Mouse (Mus musculus): ENCODE measurements around the gene Tmem150a. TPM values are rescaled to one million over a fixed set of nuclear protein-coding genes. Genes with fewer than 3 reads are reported as not detected.
A peak's percentile ranks its signal among the peaks of the same experiment; 100 is the strongest.

The Tmem150a gene
- polyA plus RNA-seq, 1 experiment from 2014 or later: 13.8 TPM

DNA sequence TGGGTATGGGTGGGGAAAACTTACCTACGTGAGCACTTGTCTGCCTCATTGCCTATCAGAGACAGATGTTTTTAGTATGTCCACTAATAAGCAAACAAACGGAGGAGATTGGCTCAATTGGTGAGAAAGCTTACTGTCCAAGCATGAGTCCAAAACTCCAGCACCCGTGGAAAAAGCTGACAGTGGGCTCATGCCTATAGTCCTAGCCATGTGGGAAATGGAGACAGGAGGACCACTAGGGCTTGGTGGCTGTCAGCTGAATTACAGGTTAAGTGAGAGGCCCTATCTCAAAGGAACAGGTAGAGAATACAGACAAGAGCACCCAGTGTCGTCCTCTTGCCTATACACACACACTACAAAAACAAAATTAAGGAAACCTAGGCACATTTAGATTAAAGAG lies 9.0 kb upstream of the Tmem150a start:
- Histone ChIP-seq H3K4me3 (ENCODE audit: low read length) (no peak overlapping the region), H3K9me3 (replicated peaks; ENCODE audit: control insufficient read depth, low read length) (no peaks in the 10 kb centered on the region), H3K9ac (ENCODE audit: low read length) (no peak overlapping the region), H3K4me1 (ENCODE audit: control insufficient read depth, insufficient read depth, low read length) (peaks cover 27% of the 10 kb centered on the region), H3K27ac (ENCODE audit: low read length) (no peak overlapping the region), H3K27me3 (ENCODE audit: control insufficient read depth, insufficient read depth, low read length) (no peaks in the 10 kb centered on the region), H3K4me2 (ENCODE audit: low read depth, low read length) (no peak overlapping the region), H3K36me3 (ENCODE audit: control insufficient read depth, insufficient read depth) (peaks cover 10% of the 10 kb centered on the region)
- WGBS: 84% methylated on average over 4 of the region's 4 CpGs
- no peak for ATAC-seq (replicated peaks; ENCODE audit: extremely low read depth, insufficient read depth, low FRiP score)

DNA sequence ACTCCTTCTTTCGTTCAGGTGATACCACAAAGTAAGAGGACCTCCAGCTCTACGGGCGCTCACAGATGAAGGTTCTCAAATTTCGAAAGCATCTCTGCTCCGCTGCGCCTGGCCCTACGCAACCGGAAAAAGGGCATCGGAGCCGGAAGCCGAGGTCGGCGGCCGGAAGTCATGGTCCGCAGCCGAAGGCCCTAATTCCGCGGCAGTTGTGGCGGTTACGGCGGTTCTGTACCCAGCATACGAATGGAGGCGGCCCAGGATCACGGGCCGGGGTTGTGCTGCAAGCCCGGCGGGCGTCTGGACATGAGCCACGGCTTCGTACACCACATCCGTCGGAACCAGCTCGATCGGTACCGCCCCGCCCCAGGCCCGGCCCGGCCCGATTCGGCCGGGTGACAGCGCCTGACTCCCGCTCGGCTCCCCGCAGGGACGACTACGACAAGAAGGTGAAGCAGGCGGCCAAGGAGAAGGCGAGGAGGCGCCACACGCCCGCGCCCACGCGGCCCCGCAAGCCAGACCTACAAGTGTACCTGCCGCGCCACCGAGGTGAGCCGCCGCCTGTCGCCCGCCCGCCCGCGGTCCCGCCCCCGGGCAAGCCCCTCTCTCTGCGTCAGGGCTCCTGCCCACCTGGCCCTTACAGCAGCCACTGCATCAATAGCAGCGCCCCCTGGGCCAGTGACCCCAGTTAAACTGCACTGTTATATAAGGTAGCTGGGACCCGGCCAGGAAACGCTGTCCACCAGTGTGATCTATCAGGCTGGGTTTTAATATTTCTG lies 7.9 kb upstream of the Tmem150a start, which contains the start of gene 0610030E20Rik:
Gene 0610030E20Rik (plus strand): TSS at position 152 of the 776 bp plus-strand sequence.
- peak; percentile 69 for ATAC-seq (replicated peaks; ENCODE audit: extremely low read depth, insufficient read depth, low FRiP score)
- WGBS: under 1% methylated on average over 72 of the region's 72 CpGs
- Histone ChIP-seq H3K4me3 (ENCODE audit: low read length) (peak within 1 kb of the TSS; percentile 65), H3K27ac (ENCODE audit: low read length) (peak within 1 kb of the TSS; percentile 85), H3K36me3 (ENCODE audit: control insufficient read depth, insufficient read depth) (peaks cover 10% of the 10 kb centered on the region), H3K9me3 (replicated peaks; ENCODE audit: control insufficient read depth, low read length) (no peaks in the 10 kb centered on the region), H3K4me2 (ENCODE audit: low read depth, low read length) (peak within 1 kb of the TSS; percentile 88), H3K9ac (ENCODE audit: low read length) (peak within 1 kb of the TSS; percentile 95), H3K27me3 (ENCODE audit: control insufficient read depth, insufficient read depth, low read length) (no peaks in the 10 kb centered on the region), H3K4me1 (ENCODE audit: control insufficient read depth, insufficient read depth, low read length) (peaks cover 29% of the 10 kb centered on the region)

DNA sequence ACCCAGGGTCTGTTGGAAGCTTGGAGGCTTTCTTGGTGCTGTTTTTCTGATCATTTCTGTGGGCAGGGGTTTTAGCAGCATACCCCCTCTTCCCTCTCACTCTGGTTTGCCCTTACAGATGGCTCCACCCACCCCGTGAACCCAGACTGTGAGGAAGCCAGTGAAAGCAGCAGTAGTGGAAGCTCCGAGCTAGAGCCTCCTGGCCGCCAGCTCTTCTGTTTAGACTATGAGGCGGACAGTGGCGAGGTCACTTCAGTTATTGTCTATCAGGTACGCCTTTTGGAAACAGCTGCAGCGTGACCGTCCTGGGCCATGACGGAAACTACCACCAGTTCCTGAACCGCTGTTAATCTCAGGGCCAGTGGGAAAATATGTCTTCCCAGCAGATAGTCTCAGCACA lies 6.8 kb upstream of the Tmem150a start:
- ATAC-seq (replicated peaks; ENCODE audit: extremely low read depth, insufficient read depth, low FRiP score): no peak
- H3K9ac ChIP-seq (ENCODE audit: low read length): peak overlapping the region; percentile 95
- H3K4me2 ChIP-seq (ENCODE audit: low read depth, low read length): peak overlapping the region; percentile 88
- no peaks in the 10 kb centered on the region for H3K9me3 ChIP-seq (replicated peaks; ENCODE audit: control insufficient read depth, low read length)
- H3K36me3 ChIP-seq (ENCODE audit: control insufficient read depth, insufficient read depth): peaks cover 10% of the 10 kb centered on the region
- H3K4me3 ChIP-seq (ENCODE audit: low read length): peak overlapping the region; percentile 65; the same call in 1 of the 2 replicates
- no peaks in the 10 kb centered on the region for H3K27me3 ChIP-seq (ENCODE audit: control insufficient read depth, insufficient read depth, low read length)
- H3K4me1 ChIP-seq (ENCODE audit: control insufficient read depth, insufficient read depth, low read length): peaks cover 37% of the 10 kb centered on the region
- H3K27ac ChIP-seq (ENCODE audit: low read length): no peak overlapping the region
- WGBS: 78% methylated on average over 10 of the region's 10 CpGs

DNA sequence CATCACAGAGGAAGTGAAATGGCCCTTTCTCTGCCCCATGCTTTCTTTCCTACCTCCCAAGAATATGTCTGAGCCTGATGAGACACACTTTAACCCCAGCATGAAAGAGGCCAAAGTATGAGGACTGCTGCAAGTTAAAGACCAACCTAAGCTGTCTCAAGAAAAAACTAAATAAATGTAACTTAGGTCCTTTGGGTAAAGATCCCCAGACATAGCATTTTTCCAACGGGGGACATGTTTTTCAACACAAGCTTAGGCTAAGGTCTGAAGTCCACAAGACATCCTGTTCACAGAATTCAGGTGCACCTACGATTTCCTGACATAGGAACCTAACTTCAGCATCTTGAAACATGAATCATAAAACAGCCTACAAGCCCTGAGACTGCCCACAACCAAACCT lies 5.0 kb upstream of the Tmem150a start:
- H3K4me1 ChIP-seq (ENCODE audit: control insufficient read depth, insufficient read depth, low read length): peaks cover 34% of the 10 kb centered on the region
- H3K9me3 ChIP-seq (replicated peaks; ENCODE audit: control insufficient read depth, low read length): no peaks in the 10 kb centered on the region
- H3K4me3 ChIP-seq (ENCODE audit: low read length): no peak overlapping the region
- WGBS: 86% methylated on average over 2 of the region's 2 CpGs
- no peak overlapping the region for H3K4me2 ChIP-seq (ENCODE audit: low read depth, low read length)
- peaks cover 10% of the 10 kb centered on the region for H3K36me3 ChIP-seq (ENCODE audit: control insufficient read depth, insufficient read depth)
- H3K9ac ChIP-seq (ENCODE audit: low read length): no peak overlapping the region
- no peak for ATAC-seq (replicated peaks; ENCODE audit: extremely low read depth, insufficient read depth, low FRiP score)
- no peak overlapping the region for H3K27ac ChIP-seq (ENCODE audit: low read length)
- no peaks in the 10 kb centered on the region for H3K27me3 ChIP-seq (ENCODE audit: control insufficient read depth, insufficient read depth, low read length)

DNA sequence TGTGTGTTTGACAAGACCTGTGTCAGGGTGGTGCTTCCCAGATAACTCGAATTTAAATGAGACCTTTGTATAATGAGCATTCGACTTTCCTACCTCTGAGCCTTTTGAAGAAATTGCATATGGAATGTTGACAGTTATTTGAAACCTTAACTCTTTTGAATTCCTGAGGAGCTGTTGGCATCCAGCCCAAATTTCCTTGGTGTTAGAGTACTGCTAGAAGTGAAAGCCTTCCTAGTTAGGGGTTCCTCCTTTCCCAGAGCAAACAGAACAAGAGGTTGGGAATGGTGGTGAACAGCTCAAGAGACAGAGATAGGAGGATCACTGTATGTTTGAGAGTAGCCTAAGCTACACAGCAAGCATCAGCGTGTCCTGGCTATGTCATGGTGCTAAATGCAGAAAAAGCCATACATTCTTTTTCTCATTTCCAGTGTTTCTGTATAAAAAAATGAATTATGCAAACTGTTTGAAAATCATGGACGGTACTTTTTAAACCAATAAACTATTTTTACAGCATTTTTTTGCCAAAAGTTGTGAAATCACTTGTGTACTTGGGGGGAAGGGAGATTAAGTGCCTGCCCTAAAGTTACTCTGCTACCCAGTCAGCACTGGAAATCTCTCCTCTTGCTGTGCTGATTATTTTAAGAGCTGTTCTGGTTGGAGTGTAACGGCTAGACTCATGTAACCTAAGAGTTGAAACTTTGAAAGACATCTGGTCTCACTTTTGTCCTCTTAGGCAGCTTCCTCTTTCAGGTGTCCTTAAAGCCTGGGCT lies 2.4 kb upstream of the Tmem150a start:
- Histone ChIP-seq H3K27ac (ENCODE audit: low read length) (peak overlapping the region; percentile 11; the same call in 1 of the 2 replicates), H3K9me3 (replicated peaks; ENCODE audit: control insufficient read depth, low read length) (no peaks in the 10 kb centered on the region), H3K36me3 (ENCODE audit: control insufficient read depth, insufficient read depth) (peaks cover 10% of the 10 kb centered on the region), H3K27me3 (ENCODE audit: control insufficient read depth, insufficient read depth, low read length) (no peaks in the 10 kb centered on the region), H3K4me3 (ENCODE audit: low read length) (no peak overlapping the region), H3K9ac (ENCODE audit: low read length) (no peak overlapping the region), H3K4me2 (ENCODE audit: low read depth, low read length) (no peak overlapping the region), H3K4me1 (ENCODE audit: control insufficient read depth, insufficient read depth, low read length) (peaks cover 28% of the 10 kb centered on the region)
- ATAC-seq (replicated peaks; ENCODE audit: extremely low read depth, insufficient read depth, low FRiP score): no peak
- WGBS: 42% methylated on average over 5 of the region's 5 CpGs

DNA sequence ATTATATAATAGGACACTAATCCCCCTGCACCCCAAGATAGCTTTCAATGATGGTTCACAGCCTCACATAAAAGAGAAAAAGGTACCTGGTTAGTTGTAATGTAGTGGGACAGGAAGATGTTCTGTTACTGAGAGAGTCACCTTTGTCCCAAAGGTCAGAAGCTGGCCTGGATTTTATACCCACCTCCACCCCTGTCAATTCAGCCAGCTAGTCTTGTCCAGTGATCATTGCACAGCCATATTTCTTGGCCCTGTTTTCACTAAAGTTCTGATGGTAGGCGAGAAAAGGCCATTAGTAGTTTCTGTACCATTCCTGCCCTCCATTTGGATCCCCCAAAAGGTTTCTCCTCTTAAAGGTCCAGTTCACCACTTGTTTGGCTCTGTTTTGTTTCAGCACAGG lies 1.2 kb upstream of the Tmem150a start:
- H3K9me3 ChIP-seq (replicated peaks; ENCODE audit: control insufficient read depth, low read length): no peaks in the 10 kb centered on the region
- no peak overlapping the region for H3K4me2 ChIP-seq (ENCODE audit: low read depth, low read length)
- ATAC-seq (replicated peaks; ENCODE audit: extremely low read depth, insufficient read depth, low FRiP score): no peak
- 86% methylated on average over 1 of the region's 1 CpGs for WGBS
- no peaks in the 10 kb centered on the region for H3K27me3 ChIP-seq (ENCODE audit: control insufficient read depth, insufficient read depth, low read length)
- H3K27ac ChIP-seq (ENCODE audit: low read length): no peak overlapping the region
- peaks cover 16% of the 10 kb centered on the region for H3K36me3 ChIP-seq (ENCODE audit: control insufficient read depth, insufficient read depth)
- H3K4me1 ChIP-seq (ENCODE audit: control insufficient read depth, insufficient read depth, low read length): peaks cover 21% of the 10 kb centered on the region
- H3K4me3 ChIP-seq (ENCODE audit: low read length): no peak overlapping the region
- no peak overlapping the region for H3K9ac ChIP-seq (ENCODE audit: low read length)

DNA sequence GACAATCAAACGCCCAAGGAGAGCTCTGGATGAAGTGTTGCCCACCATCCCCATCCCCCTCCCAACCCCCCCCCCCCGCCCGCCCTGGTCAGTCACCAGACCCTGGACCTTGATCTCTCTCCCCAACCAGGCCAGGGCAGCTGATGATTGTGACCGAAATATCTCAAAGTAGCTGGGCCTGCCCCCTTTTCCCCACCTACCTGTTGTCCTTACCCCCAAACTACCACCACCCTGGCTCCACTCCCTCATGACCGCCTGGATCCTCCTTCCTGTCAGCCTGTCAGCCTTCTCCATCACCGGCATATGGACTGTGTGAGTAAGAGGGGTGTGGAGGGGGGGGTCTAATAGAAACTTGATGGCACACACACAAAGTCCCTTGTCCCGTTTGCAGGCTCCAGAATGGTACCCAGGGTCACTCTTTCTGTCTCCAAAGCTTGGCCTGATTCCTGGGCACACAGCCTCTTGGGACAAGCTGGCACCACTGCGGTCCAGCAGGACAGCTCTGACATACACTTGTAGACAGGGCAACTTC lies 820 bp downstream of the Tmem150a start:
- Histone ChIP-seq H3K36me3 (ENCODE audit: control insufficient read depth, insufficient read depth) (peaks cover 10% of the 10 kb centered on the region; the same call in 1 of the 2 replicates), H3K27ac (ENCODE audit: low read length) (peak overlapping the region; percentile 38; the same call in 1 of the 2 replicates), H3K4me2 (ENCODE audit: low read depth, low read length) (peak overlapping the region; percentile 88), H3K4me3 (ENCODE audit: low read length) (peak overlapping the region; percentile 70), H3K4me1 (ENCODE audit: control insufficient read depth, insufficient read depth, low read length) (peaks cover 28% of the 10 kb centered on the region), H3K27me3 (ENCODE audit: control insufficient read depth, insufficient read depth, low read length) (no peaks in the 10 kb centered on the region), H3K9me3 (replicated peaks; ENCODE audit: control insufficient read depth, low read length) (no peaks in the 10 kb centered on the region), H3K9ac (ENCODE audit: low read length) (peak overlapping the region; percentile 81)
- ATAC-seq (replicated peaks; ENCODE audit: extremely low read depth, insufficient read depth, low FRiP score): no peak
- 43% methylated on average over 6 of the region's 8 CpGs for WGBS

DNA sequence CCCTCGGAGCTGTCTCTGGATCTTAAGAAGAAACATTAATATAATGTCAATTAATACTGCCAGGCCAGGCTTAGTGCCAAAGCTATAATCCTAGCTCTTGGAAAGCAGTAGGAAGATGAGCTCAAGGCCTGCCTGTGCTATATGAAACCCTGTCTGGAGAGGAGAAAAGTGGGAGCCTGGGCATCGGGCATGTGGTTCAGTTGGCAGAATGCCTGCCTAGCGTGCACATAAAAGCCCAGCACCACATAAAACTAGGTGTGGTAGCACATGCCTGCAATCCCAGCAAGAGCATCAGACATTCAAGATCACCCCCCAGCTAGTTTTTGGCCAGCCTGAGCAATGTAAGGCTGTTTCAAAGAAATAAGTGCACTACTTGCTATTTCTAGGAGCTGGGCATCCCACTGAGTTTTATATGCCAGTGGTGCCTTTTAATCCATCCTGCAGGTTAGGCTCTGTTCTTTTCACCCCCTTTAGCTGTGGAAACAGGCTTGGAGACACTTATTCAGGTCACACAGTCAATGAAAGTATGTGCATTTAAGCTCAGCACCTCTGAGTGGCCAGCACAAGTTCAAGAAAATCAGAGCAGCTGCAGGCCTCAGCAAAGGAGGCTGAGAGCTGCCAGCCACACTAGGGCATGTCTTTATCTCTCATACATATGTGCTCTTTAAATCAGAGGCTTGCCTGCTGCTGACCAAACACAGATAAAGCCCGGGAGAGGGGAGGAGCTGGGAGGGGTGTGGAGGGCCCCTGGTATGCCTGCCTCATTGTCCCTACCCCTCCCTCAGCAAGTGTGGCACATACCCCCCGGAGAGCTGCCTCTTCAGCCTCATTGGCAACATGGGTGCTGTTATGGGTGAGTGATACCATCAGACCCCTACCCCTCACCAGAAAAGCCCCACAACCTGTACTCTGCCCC lies 2.2 kb downstream of the Tmem150a start:
- H3K9me3 ChIP-seq (replicated peaks; ENCODE audit: control insufficient read depth, low read length): no peaks in the 10 kb centered on the region
- no peak overlapping the region for H3K4me3 ChIP-seq (ENCODE audit: low read length)
- H3K4me1 ChIP-seq (ENCODE audit: control insufficient read depth, insufficient read depth, low read length): peaks cover 31% of the 10 kb centered on the region
- no peak for ATAC-seq (replicated peaks; ENCODE audit: extremely low read depth, insufficient read depth, low FRiP score)
- H3K36me3 ChIP-seq (ENCODE audit: control insufficient read depth, insufficient read depth): peaks cover 10% of the 10 kb centered on the region; the same call in 1 of the 2 replicates
- no peak overlapping the region for H3K27ac ChIP-seq (ENCODE audit: low read length)
- H3K27me3 ChIP-seq (ENCODE audit: control insufficient read depth, insufficient read depth, low read length): no peaks in the 10 kb centered on the region
- H3K4me2 ChIP-seq (ENCODE audit: low read depth, low read length): no peak overlapping the region
- no peak overlapping the region for H3K9ac ChIP-seq (ENCODE audit: low read length)
- 55% methylated on average over 5 of the region's 5 CpGs for WGBS
